Mouse (Mus musculus) left cerebral cortex, postnatal 25 days (tissue): ENCODE measurements around the gene Cuedc1. TPM values are rescaled to one million over a fixed set of nuclear protein-coding genes. Genes with fewer than 3 reads are reported as not detected.
A peak's percentile ranks its signal among the peaks of the same experiment; 100 is the strongest.

Experiments used
- DNase-seq, 2 experiments: peaks; one replicate each; pipeline ENCODE4 v3.0.0; 2022; ENCODE audit warnings: low spot score in 2 of 2, mixed read lengths in 1 of 2
- intact Hi-C: fragments of 180-260 bp; cut with DNase I; formaldehyde crosslinking; loops from one replicate; pipeline ENCODE4 v1.15.1; 2025
- total RNA-seq, 2 experiments: library from RNA; stranded (reverse); gene quantifications; 2 replicates each; pipeline ENCODE4 v1.2.3; 2021

Cuedc1 gene
- total RNA-seq, 2 experiments from 2014 or later = 28.7 to 29.5 TPM

- intact Hi-C loops = no loop called here
- no peak for DNase-seq
These were observed 22.2 kb upstream of the Cuedc1 start for GRCm38 (mm10) chr11:88075701-88076100.

- intact Hi-C loops = no loop called here
- DNase-seq = peak in 1 of 2 experiments; percentile 20
These were observed 21.5 kb upstream of the Cuedc1 start for GRCm38 (mm10) chr11:88076394-88076793.

- DNase-seq = no peak
- intact Hi-C loops = no loop called here
These were observed 14.2 kb upstream of the Cuedc1 start for GRCm38 (mm10) chr11:88083699-88084098.

- DNase-seq = peak; percentile 86 to 94
- intact Hi-C loops = no loop called here
These were observed 10.9 kb upstream of the Cuedc1 start for GRCm38 (mm10) chr11:88086737-88087627.

GRCm38 (mm10) chr11:88089150-88089549 lies 8.7 kb upstream of the Cuedc1 start:
- no peak for DNase-seq
- intact Hi-C loops = no loop called here

- intact Hi-C loops = no loop called here
- no peak for DNase-seq
These were observed 7.6 kb upstream of the Cuedc1 start for GRCm38 (mm10) chr11:88090293-88090692.

- intact Hi-C loops = no loop called here
- no peak for DNase-seq
These were observed 5.9 kb upstream of the Cuedc1 start for GRCm38 (mm10) chr11:88091949-88092348.

- no peak for DNase-seq
- intact Hi-C loops = loop anchor here (5.0 kb wide), 2 partner anchors 50 to 65 kb away; no protein-coding TSS in a partner anchor
These were observed 685 bp upstream of the Cuedc1 start for GRCm38 (mm10) chr11:88097173-88097572.

- intact Hi-C loops = loop anchor here (1.0 to 5.0 kb wide), 4 partner anchors 30 to 88 kb away; partner anchors contain the start of gene Vezf1
- DNase-seq = peak; percentile 66 to 77
These were observed 1.1 kb downstream of the Cuedc1 start for GRCm38 (mm10) chr11:88098787-88099598.

GRCm38 (mm10) chr11:88099599-88100023 lies 1.8 kb downstream of the Cuedc1 start:
- peak; percentile 25 to 45 for DNase-seq

GRCm38 (mm10) chr11:88100170-88100569 lies 2.3 kb downstream of the Cuedc1 start:
- no peak for DNase-seq
- intact Hi-C loops = no loop called here

More at GRCm38 (mm10) chr11:88099599-88100023, 1.8 kb downstream of the Cuedc1 start:
- intact Hi-C loops = loop anchor here (1.0 to 5.0 kb wide), 4 partner anchors 31 to 88 kb away; partner anchors contain the start of gene Vezf1

GRCm38 (mm10) chr11:88103214-88103941 lies 5.5 kb downstream of the Cuedc1 start:
- intact Hi-C loops = no loop called here
- DNase-seq = no peak

GRCm38 (mm10) chr11:88105494-88106291 lies 7.8 kb downstream of the Cuedc1 start:
- DNase-seq = no peak
- intact Hi-C loops = no loop called here

GRCm38 (mm10) chr11:88106292-88106554 lies 8.4 kb downstream of the Cuedc1 start:
- no peak for DNase-seq
- intact Hi-C loops = no loop called here

GRCm38 (mm10) chr11:88107365-88107764 lies 9.5 kb downstream of the Cuedc1 start:
- no peak for DNase-seq
- intact Hi-C loops = no loop called here

GRCm38 (mm10) chr11:88110031-88110594 lies 12.3 kb downstream of the Cuedc1 start:
- DNase-seq = no peak
- intact Hi-C loops = no loop called here

- intact Hi-C loops = no loop called here
- DNase-seq = no peak
These were observed 14.2 kb downstream of the Cuedc1 start for GRCm38 (mm10) chr11:88112078-88112477.

- intact Hi-C loops = no loop called here
- no peak for DNase-seq
These were observed 14.9 kb downstream of the Cuedc1 start for GRCm38 (mm10) chr11:88112677-88113333.
